Mouse (Mus musculus) heart, postnatal 14 days (tissue): ENCODE results near the gene Phlpp1. TPM values are rescaled to one million over a fixed set of nuclear protein-coding genes. Genes with fewer than 3 reads are reported as not detected.

Experiments
- DNase-seq, 2 experiments: peaks; one replicate each; pipeline ENCODE4 v3.0.0; 2021 to 2022
- intact Hi-C: fragments of 180-260 bp; cut with DNase I; formaldehyde crosslinking; loops from one replicate; pipeline ENCODE4 v1.15.1; 2025
- total RNA-seq, 2 experiments: library from RNA; stranded (reverse); gene quantifications; 2 replicates each; pipeline ENCODE4 v1.2.3; 2021

The Phlpp1 gene
- total RNA-seq, 2 experiments from 2014 or later, result 19.7 TPM

DNA sequence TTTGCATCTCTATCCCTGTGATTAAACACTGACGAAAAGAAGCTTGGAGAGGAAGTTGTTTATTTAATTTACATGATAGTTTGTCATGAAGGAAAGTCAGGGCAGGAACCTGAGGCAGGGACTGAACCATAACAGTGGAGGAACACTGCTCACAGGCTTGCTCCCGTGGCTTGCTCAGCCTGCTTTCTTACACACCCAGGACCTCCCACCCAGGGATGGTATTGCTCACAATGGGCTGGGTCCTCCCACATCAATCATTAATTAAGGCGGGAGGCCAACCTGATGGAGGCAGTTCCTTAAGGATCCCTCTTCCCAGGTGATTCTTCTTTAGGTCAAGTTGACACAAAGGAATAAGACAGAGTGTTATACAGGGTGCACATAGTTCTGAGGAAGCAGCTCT lies 19.1 kb downstream of the Phlpp1 start:
- DNase-seq, result no peak
- intact Hi-C loops, result no loop called here

GRCm38 (mm10) chr1:106191885-106192284 lies 20.3 kb downstream of the Phlpp1 start:
- intact Hi-C loops, result no loop called here
- no peak for DNase-seq

DNA sequence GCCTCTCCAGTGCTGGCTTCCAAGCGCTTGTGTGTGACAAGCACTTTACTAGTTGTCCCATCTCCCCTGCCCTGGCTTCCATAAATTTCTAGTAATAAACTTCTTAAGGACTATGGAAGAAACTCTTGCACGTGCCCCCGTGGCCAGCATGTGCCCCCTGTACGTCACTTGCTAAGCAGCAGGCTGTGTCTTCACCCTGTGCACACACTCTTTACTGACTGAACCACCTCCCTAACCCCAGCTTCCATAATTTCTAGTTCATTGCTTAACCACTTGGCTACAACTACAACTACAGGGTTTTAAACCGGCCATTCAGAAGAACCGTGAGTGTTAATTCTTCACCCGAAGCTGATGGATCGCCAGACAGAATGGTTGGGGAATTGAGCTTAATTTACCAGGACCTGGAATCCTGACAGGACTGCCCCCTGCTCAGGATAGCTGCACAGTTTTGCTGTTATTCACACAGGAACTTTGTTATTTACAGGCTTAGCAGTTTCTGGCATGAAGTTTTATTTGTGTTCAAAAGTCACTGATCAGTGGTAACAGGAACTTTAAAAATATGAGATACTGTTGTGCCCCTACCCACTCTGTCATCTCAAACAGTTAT lies 21.4 kb downstream of the Phlpp1 start:
- intact Hi-C loops, result no loop called here
- DNase-seq, result no peak

- intact Hi-C loops, result no loop called here
- no peak for DNase-seq
Observed at GRCm38 (mm10) chr1:106193487-106193886, 21.9 kb downstream of the Phlpp1 start.

GRCm38 (mm10) chr1:106194263-106194662 lies 22.7 kb downstream of the Phlpp1 start:
- intact Hi-C loops, result no loop called here
- DNase-seq, result no peak

DNA sequence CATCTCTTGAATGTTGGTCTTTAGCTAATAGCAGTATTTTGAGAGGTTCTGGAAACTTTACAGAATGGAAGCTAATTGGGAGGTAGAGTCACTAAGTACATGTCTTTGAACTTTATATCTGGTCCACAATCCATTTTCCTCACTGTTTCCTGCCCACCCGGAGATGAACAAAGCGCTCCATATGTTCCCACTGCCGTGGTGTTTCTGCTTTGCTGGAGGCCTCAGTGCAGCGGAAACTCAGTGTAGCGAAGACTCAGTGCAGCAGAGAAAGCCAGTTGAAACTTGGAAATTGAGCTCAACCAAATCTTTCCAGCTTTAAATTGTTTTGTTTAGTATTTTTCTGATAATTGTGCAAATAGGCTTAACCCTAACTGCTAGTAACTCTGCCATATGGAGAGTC lies 26.4 kb downstream of the Phlpp1 start:
- intact Hi-C loops, result loop anchor here (2.0 kb wide), 1 partner anchor 25 kb away; no protein-coding TSS in a partner anchor
- DNase-seq, result no peak

DNA sequence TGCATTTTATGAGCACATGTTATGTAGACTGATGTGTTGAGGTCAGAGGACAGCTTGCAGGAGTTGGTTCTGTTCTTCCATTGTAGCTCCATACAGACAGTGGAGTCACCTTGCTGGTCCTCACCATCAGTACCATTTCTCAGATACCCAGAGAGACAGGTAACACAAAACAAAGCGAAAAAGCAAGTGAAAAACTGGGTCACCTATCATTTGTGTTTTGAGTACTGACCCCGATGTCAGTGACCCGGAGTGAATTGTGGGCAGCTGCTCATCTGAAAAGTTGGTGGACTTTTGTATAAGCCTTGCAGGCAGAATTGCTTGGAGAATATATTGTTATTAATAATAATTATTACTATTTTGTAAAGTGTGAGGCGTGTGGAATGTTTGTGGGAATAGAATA lies 27.6 kb downstream of the Phlpp1 start:
- DNase-seq, result no peak
- intact Hi-C loops, result loop anchor here (2.0 kb wide), 1 partner anchor 26 kb away; no protein-coding TSS in a partner anchor

- intact Hi-C loops, result loop anchor here (2.0 kb wide), 1 partner anchor 27 kb away; no protein-coding TSS in a partner anchor
Observed at GRCm38 (mm10) chr1:106199686-106200085, 28.1 kb downstream of the Phlpp1 start.

GRCm38 (mm10) chr1:106201025-106201424 lies 29.5 kb downstream of the Phlpp1 start:
- no peak for DNase-seq
- intact Hi-C loops, result no loop called here

More at GRCm38 (mm10) chr1:106199686-106200085, 28.1 kb downstream of the Phlpp1 start:
- peak; percentile 71 to 80 for DNase-seq

DNA sequence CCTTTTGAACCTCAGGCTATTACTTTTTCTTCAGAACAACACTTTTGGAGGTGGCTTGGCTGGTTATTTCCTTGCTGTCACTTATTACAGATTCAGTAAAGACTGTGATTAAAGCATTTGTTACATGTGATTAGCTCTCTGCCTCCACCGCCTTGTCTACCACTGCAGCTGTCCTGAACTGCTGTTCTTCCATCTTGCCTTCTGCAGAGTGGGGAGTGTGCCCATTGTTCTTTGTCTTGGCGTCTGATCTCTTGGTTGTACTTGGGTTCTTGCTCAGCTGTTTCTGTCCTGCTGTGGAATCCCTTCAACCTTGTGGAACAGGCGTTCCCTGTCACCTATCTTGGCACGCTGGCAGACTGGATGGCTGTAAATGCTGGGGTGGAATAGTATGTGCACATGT lies 30.4 kb downstream of the Phlpp1 start:
- intact Hi-C loops, result no loop called here
- no peak for DNase-seq

DNA sequence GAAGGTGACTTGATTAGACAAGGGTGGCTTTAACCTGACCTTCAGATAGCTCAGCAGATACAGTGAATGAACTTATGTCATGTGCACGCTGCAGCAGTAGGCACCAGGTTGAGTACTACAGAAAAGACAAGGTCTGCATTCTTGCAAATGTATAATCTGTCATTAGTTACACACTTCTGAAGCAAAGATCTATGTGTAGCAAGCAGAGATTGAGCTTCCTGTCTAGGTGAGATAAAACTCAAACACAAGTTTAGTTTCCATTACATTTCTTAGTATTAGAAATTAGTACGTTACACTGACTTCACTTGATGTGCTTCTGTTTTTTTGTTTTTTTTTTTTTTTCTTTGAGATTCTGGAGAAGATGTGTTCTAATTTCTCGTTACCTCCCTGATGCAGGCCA lies 32.4 kb downstream of the Phlpp1 start:
- no peak for DNase-seq
- intact Hi-C loops, result no loop called here

DNA sequence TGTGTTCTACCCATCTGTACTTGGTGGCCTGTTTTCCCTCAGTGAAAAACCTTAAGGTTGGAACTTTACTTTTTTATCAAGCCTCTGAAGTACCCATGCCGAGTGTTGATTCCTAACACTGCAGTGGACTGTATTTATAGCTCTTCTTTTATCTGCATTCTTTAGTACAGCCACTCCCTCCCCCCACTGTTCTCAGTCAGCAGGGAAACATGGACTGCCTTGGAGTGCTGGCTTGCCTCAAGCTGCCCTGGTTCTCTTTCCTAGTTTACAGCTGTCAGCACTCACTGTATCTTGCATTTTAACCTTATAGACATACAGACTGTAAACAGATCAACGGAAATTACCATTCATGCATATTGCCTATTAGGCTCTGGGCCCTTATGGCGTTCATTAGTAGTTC lies 32.8 kb downstream of the Phlpp1 start:
- peak; percentile 31 to 48 for DNase-seq
- intact Hi-C loops, result no loop called here

GRCm38 (mm10) chr1:106208581-106208980 lies 37.0 kb downstream of the Phlpp1 start:
- no peak for DNase-seq
- intact Hi-C loops, result no loop called here

DNA sequence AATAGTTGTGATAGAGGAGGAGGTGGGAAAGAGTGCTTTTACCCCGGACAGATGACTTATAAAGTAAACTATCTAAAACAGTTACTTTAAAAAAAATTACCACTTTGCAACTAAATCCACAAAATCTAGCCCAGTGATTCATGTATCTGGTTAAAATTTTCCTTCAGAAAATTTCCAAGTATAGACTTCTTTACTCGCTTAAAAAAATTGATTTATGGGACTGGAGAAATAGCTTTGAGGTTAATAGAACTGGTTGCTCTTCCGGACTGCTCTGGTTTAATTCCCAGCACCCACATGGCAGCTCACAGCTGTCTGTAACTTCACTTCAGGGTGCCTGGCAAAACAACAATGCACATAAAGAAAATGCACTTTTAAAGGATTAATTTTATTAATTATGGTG lies 38.9 kb downstream of the Phlpp1 start:
- DNase-seq, result no peak
- intact Hi-C loops, result no loop called here

DNA sequence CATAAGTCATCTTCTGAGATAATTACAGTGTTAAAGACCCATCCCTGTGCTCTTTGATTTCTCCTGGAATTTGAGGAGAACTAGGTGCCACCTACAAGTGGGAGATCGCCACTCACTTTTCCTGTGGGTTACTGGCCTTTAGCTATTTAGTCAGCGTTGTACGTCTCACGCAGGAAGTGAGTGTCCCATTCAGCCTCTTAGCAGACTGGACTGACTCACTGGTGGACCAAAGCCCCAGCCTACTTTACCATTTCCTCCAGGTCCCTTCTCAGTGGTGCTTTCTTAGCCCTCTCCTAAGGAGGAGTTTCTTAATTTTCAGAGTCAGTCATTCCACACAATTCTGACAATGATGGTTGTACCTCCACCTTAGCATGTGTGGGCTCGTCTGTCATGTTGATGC lies 39.6 kb downstream of the Phlpp1 start:
- DNase-seq, result no peak
- intact Hi-C loops, result no loop called here

GRCm38 (mm10) chr1:106220431-106220830 lies 48.9 kb downstream of the Phlpp1 start:
- intact Hi-C loops, result no loop called here
- no peak for DNase-seq

GRCm38 (mm10) chr1:106221371-106221770 lies 49.8 kb downstream of the Phlpp1 start:
- DNase-seq, result no peak
- intact Hi-C loops, result no loop called here

DNA sequence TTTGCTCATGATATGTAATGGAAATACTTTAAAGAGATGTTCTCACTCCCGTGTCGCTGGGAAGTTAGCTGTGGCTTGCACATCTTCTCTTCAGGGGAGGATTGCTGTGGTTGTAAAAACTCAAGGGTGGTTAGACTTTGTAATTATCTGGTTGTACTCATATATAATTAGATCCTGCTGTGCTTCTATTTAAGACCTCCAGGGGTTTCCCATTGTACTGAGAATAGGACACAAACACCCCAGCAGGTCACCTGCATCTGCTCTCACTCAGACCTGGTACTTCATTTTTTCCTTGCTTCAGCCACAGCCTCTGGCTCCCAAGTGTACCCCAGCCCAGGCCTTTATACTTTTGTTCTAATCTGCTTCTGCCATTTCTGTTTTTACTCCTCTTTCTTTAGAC lies 50.4 kb downstream of the Phlpp1 start:
- intact Hi-C loops, result no loop called here

GRCm38 (mm10) chr1:106226613-106227012 lies 55.1 kb downstream of the Phlpp1 start:
- intact Hi-C loops, result no loop called here
- DNase-seq, result no peak

More for the DNA sequence above, 50.4 kb downstream of the Phlpp1 start:
- DNase-seq, result no peak

GRCm38 (mm10) chr1:106230313-106230712 lies 58.8 kb downstream of the Phlpp1 start:
- peak in 1 of 2 experiments; percentile 22 for DNase-seq
- intact Hi-C loops, result loop anchor here (5.0 kb wide), 1 partner anchor 58 kb away; the partner anchor contains the start of gene Phlpp1

- DNase-seq, result no peak
- intact Hi-C loops, result loop anchor here (5.0 kb wide), 1 partner anchor 59 kb away; the partner anchor contains the start of gene Phlpp1
Observed at GRCm38 (mm10) chr1:106231345-106231744, 59.8 kb downstream of the Phlpp1 start.

GRCm38 (mm10) chr1:106231805-106232459 lies 60.4 kb downstream of the Phlpp1 start:
- intact Hi-C loops, result loop anchor here (5.0 kb wide), 1 partner anchor 60 kb away; the partner anchor contains the start of gene Phlpp1
- peak; percentile 41 to 65 for DNase-seq
